Mouse (Mus musculus) neural tube, embryonic 13.5 days (tissue): ENCODE measurements around the gene B9d1. TPM values are rescaled to one million over a fixed set of nuclear protein-coding genes. Genes with fewer than 3 reads are reported as not detected.

Experiments used
- ATAC-seq: fragments of 200-750 bp; cut with Nextera tagmentation; 2 replicates; pipeline ENCODE4 v1.8.0; 2017; ENCODE audit warnings: low read depth, mild to moderate bottlenecking, moderate TSS enrichment, moderate library complexity
- H3K27ac ChIP-seq: fragments of 300-500 bp; sonication (generic); replicated peaks from 2 replicates; pipeline ENCODE4 v1.5.1; 2015; ENCODE audit warnings: moderate library complexity, mild to moderate bottlenecking, inconsistent platforms
- H3K27me3 ChIP-seq: fragments of 300-500 bp; sonication (generic); 2 replicates; pipeline ENCODE4 v1.6.1; 2015; ENCODE audit warnings: mild to moderate bottlenecking, inconsistent platforms
- H3K36me3 ChIP-seq: fragments of 300-500 bp; sonication (generic); 2 replicates; pipeline ENCODE4 v1.6.1; 2015; ENCODE audit warnings: mild to moderate bottlenecking, inconsistent platforms
- H3K4me1 ChIP-seq: fragments of 300-500 bp; sonication (generic); replicated peaks from 2 replicates; pipeline ENCODE4 v1.6.1; 2015; ENCODE audit warnings: inconsistent platforms
- H3K4me2 ChIP-seq: fragments of 300-500 bp; sonication (generic); 2 replicates; pipeline ENCODE4 v1.6.1; 2015; ENCODE audit warnings: inconsistent platforms, mild to moderate bottlenecking, moderate library complexity
- H3K4me3 ChIP-seq: fragments of 300-500 bp; sonication (generic); 2 replicates; pipeline ENCODE4 v1.5.1; 2015; ENCODE audit warnings: mild to moderate bottlenecking, inconsistent platforms
- H3K9ac ChIP-seq: fragments of 300-500 bp; sonication (generic); 2 replicates; pipeline ENCODE4 v1.6.1; 2015; ENCODE audit warnings: moderate library complexity, mild to moderate bottlenecking, inconsistent platforms
- H3K9me3 ChIP-seq: fragments of 300-500 bp; sonication (generic); 2 replicates; pipeline ENCODE4 v1.6.1; 2016; ENCODE audit warnings: inconsistent platforms
- WGBS: fragments of 180-500 bp; shearing (Covaris S2); methylation state at CpG from one replicate; pipeline ENCODE4 v1.1.7; 2015; 5-methylcytosine and 5-hydroxymethylcytosine counted together
- polyA plus RNA-seq: library from polyadenylated mRNA; unstranded; fragments of >200 nt; fragmentation: Nextera tagmentation; extraction: Ambion mirVana; gene quantifications from 2 replicates; pipeline ENCODE4 v1.2.1, GENCODE M21; 2015

Gene B9d1
- polyA plus RNA-seq, 1 experiment from 2014 or later, result 36.5 TPM

GRCm38 (mm10) chr11:61492749-61493401, 12.1 kb upstream of the B9d1 start:
- 70% methylated on average over 12 of the region's 12 CpGs for WGBS
- Histone ChIP-seq H3K27me3 (no peaks in the 10 kb centered on the region), H3K36me3 (peaks cover 50% of the 10 kb centered on the region), H3K4me3 (peak overlapping the region; percentile 98), H3K9me3 (no peaks in the 10 kb centered on the region), H3K4me1 (peaks cover 51% of the 10 kb centered on the region), H3K27ac (peak overlapping the region; percentile 93), H3K9ac (peak overlapping the region; percentile 95), H3K4me2 (peak overlapping the region; percentile 80)
- no peak for ATAC-seq

- Histone ChIP-seq H3K9me3 (no peaks in the 10 kb centered on the region), H3K27me3 (no peaks in the 10 kb centered on the region), H3K4me2 (peak overlapping the region; percentile 80), H3K4me3 (peak overlapping the region; percentile 98), H3K4me1 (peaks cover 44% of the 10 kb centered on the region), H3K9ac (peak overlapping the region; percentile 95), H3K36me3 (peaks cover 42% of the 10 kb centered on the region), H3K27ac (peak overlapping the region; percentile 93)
- WGBS, result under 1% methylated on average over 37 of the region's 50 CpGs
- peak; percentile 79 for ATAC-seq
Measured at GRCm38 (mm10) chr11:61493525-61494128, 11.3 kb upstream of the B9d1 start.

- WGBS, result under 1% methylated on average over 62 of the region's 62 CpGs
- Histone ChIP-seq H3K36me3 (peaks cover 35% of the 10 kb centered on the region), H3K27ac (peak within 1 kb of the TSS; percentile 93), H3K4me2 (peak within 1 kb of the TSS; percentile 80), H3K4me1 (peaks cover 37% of the 10 kb centered on the region), H3K27me3 (no peaks in the 10 kb centered on the region), H3K4me3 (peak within 1 kb of the TSS; percentile 98), H3K9me3 (no peaks in the 10 kb centered on the region), H3K9ac (peak within 1 kb of the TSS; percentile 95)
- ATAC-seq, result peak; percentile 97
Measured at GRCm38 (mm10) chr11:61494129-61494997, 10.6 kb upstream of the B9d1 start, which contains the start of gene Mapk7. Gene Mapk7, minus strand, starts transcription at chr11:61494406.

- Histone ChIP-seq H3K9ac (no peak overlapping the region), H3K36me3 (peaks cover 23% of the 10 kb centered on the region), H3K4me3 (no peak overlapping the region), H3K4me2 (no peak overlapping the region), H3K4me1 (peaks cover 25% of the 10 kb centered on the region), H3K9me3 (no peaks in the 10 kb centered on the region), H3K27ac (0 out of 2 replicates have a peak overlapping the region, but pooled peaks have one; percentile 93), H3K27me3 (no peaks in the 10 kb centered on the region)
- no peak for ATAC-seq
- 90% methylated on average over 2 of the region's 2 CpGs for WGBS
Measured at GRCm38 (mm10) chr11:61495528-61495927, 9.4 kb upstream of the B9d1 start.

GRCm38 (mm10) chr11:61497490-61497889, 7.5 kb upstream of the B9d1 start:
- H3K36me3 ChIP-seq, result peaks cover 4% of the 10 kb centered on the region; the same call in 1 of the 2 replicates
- no peak overlapping the region for H3K9ac ChIP-seq
- no peak overlapping the region for H3K4me2 ChIP-seq
- peaks cover 10% of the 10 kb centered on the region for H3K4me1 ChIP-seq
- H3K9me3 ChIP-seq, result no peaks in the 10 kb centered on the region
- H3K4me3 ChIP-seq, result no peak overlapping the region
- no peak overlapping the region for H3K27ac ChIP-seq
- no peak for ATAC-seq
- 87% methylated on average over 1 of the region's 1 CpGs for WGBS
- no peaks in the 10 kb centered on the region for H3K27me3 ChIP-seq

- H3K27me3 ChIP-seq, result no peaks in the 10 kb centered on the region
- H3K4me3 ChIP-seq, result no peak overlapping the region
- no peak overlapping the region for H3K27ac ChIP-seq
- no peak for ATAC-seq
- no peaks in the 10 kb centered on the region for H3K9me3 ChIP-seq
- 84% methylated on average over 6 of the region's 6 CpGs for WGBS
- no peak overlapping the region for H3K4me2 ChIP-seq
- peaks cover 4% of the 10 kb centered on the region for H3K4me1 ChIP-seq
- H3K36me3 ChIP-seq, result no peaks in the 10 kb centered on the region
- H3K9ac ChIP-seq, result no peak overlapping the region
Measured at GRCm38 (mm10) chr11:61498736-61499504, 6.0 kb upstream of the B9d1 start.

- no peak for ATAC-seq
- H3K36me3 ChIP-seq, result no peaks in the 10 kb centered on the region
- H3K4me3 ChIP-seq, result no peak overlapping the region
- peak overlapping the region; percentile 77 for H3K4me2 ChIP-seq
- no peaks in the 10 kb centered on the region for H3K9me3 ChIP-seq
- H3K9ac ChIP-seq, result peak overlapping the region; percentile 79; the same call in 1 of the 2 replicates
- WGBS, result 70% methylated on average over 8 of the region's 8 CpGs
- peaks cover 24% of the 10 kb centered on the region for H3K4me1 ChIP-seq
- H3K27ac ChIP-seq, result peak overlapping the region; percentile 91
- H3K27me3 ChIP-seq, result no peaks in the 10 kb centered on the region
Measured at GRCm38 (mm10) chr11:61503933-61504332, 1.0 kb upstream of the B9d1 start.

- no peak overlapping the region for H3K27ac ChIP-seq
- ATAC-seq, result no peak
- no peak overlapping the region for H3K9ac ChIP-seq
- no peaks in the 10 kb centered on the region for H3K4me1 ChIP-seq
- 47% methylated on average over 3 of the region's 3 CpGs for WGBS
- peaks cover 81% of the 10 kb centered on the region for H3K36me3 ChIP-seq
- H3K4me3 ChIP-seq, result no peak overlapping the region
- H3K27me3 ChIP-seq, result no peaks in the 10 kb centered on the region
- H3K4me2 ChIP-seq, result no peak overlapping the region
- no peaks in the 10 kb centered on the region for H3K9me3 ChIP-seq
Measured at GRCm38 (mm10) chr11:61514953-61515352, 10.0 kb downstream of the B9d1 start.

- no peak overlapping the region for H3K9ac ChIP-seq
- no peak for ATAC-seq
- WGBS, result 92% methylated on average over 1 of the region's 1 CpGs
- no peak overlapping the region for H3K4me2 ChIP-seq
- H3K4me1 ChIP-seq, result no peaks in the 10 kb centered on the region
- H3K27ac ChIP-seq, result no peak overlapping the region
- H3K27me3 ChIP-seq, result no peaks in the 10 kb centered on the region
- H3K36me3 ChIP-seq, result peaks cover 81% of the 10 kb centered on the region
- no peak overlapping the region for H3K4me3 ChIP-seq
- no peaks in the 10 kb centered on the region for H3K9me3 ChIP-seq
Measured at GRCm38 (mm10) chr11:61517971-61518370, 13.0 kb downstream of the B9d1 start.

- Histone ChIP-seq H3K9me3 (no peaks in the 10 kb centered on the region), H3K27me3 (no peaks in the 10 kb centered on the region), H3K4me1 (no peaks in the 10 kb centered on the region), H3K4me2 (no peak overlapping the region), H3K4me3 (no peak overlapping the region), H3K9ac (no peak overlapping the region), H3K27ac (no peak overlapping the region), H3K36me3 (peaks cover 75% of the 10 kb centered on the region)
- ATAC-seq, result no peak
- WGBS, result 93% methylated on average over 3 of the region's 3 CpGs
Measured at GRCm38 (mm10) chr11:61518871-61519270, 13.9 kb downstream of the B9d1 start.

GRCm38 (mm10) chr11:61519484-61520107, 14.7 kb downstream of the B9d1 start:
- Histone ChIP-seq H3K4me3 (no peak overlapping the region), H3K36me3 (peaks cover 77% of the 10 kb centered on the region), H3K27me3 (no peaks in the 10 kb centered on the region), H3K4me2 (no peak overlapping the region), H3K9me3 (no peaks in the 10 kb centered on the region), H3K9ac (no peak overlapping the region), H3K4me1 (no peaks in the 10 kb centered on the region), H3K27ac (no peak overlapping the region)
- no peak for ATAC-seq
- WGBS, result 88% methylated on average over 3 of the region's 3 CpGs
